24 mouse cellular contexts compared by ENCODE assay signal in the genomic region with DNA sequence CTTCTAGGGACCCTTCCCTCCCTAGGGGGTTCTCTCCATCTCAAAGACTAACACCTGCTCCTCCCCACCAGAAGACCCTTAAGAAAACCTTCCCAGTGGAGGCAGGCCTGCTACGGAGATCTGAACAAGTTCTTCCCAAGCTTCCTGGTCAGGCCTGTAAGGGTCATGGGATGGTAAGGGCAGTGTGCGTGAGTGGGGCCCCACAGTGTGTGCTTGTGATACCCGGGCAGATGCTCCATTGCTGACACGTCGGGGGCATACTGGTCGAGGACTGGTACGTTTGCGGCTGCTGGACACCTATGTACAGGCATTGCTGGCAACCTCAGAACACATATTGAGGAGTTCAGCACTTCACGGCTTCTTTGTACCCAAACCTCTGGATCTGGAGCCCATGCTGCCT. TPM values are rescaled to one million over a fixed set of nuclear protein-coding genes. Genes with fewer than 3 reads are reported as not detected.
DNase-seq lines count a peak whose midpoint lies in the region; ATAC-seq and TF ChIP-seq lines count a peak whose summit lies in the region.
"Had no signal": no experiment of that assay in that cellular context is flagged by ENCODE, and none has a peak within 500 bp of the region (broad histone marks: within the 10 kb centered on the region; RNA-seq: fewer than 3 reads in every experiment).

No protein-coding gene starts in this region.

- TF ChIP-seq POLR2A in myocyte (IDR thresholded peaks at IDR 0.05; ENCODE audit: insufficient read length, low read depth) = no peak

- WGBS in hindbrain, embryonic 10.5 days = 70% methylated on average over 9 of the region's 9 CpGs
- WGBS in hindbrain, postnatal 0 days = 63% methylated on average over 9 of the region's 9 CpGs
- WGBS in lung, embryonic 16.5 days = 57% methylated on average over 9 of the region's 9 CpGs
- 64% methylated on average over 9 of the region's 9 CpGs for WGBS in embryonic facial prominence, embryonic 12.5 days

- peak overlapping the region; percentile 3; the same call in 1 of the 2 replicates for H3K4me3 ChIP-seq in hindbrain, embryonic 10.5 days
- no peak overlapping the region for H3K4me3 ChIP-seq in hindbrain, postnatal 0 days (ENCODE audit: low read length)
- no peak overlapping the region for H3K4me3 ChIP-seq in lung, embryonic 16.5 days (ENCODE audit: low read length)
- H3K4me3 ChIP-seq in embryonic facial prominence, embryonic 12.5 days = no peak overlapping the region
- H3K4me3 ChIP-seq in myocyte = no peak overlapping the region
- H3K4me3 ChIP-seq: hindbrain, embryonic 15.5 days had no signal

- ATAC-seq in hindbrain, postnatal 0 days = no peak
- ATAC-seq in lung, embryonic 16.5 days (ENCODE audit: low read depth) = no peak
- ATAC-seq in embryonic facial prominence, embryonic 12.5 days (ENCODE audit: insufficient number of reproducible peaks, insufficient read depth, low FRiP score, low TSS enrichment) = no peak
- ATAC-seq: forebrain, embryonic 14.5 days had no signal

- H3K36me3 ChIP-seq in hindbrain, embryonic 10.5 days = peaks cover 50% of the 10 kb centered on the region
- H3K36me3 ChIP-seq in hindbrain, postnatal 0 days (ENCODE audit: insufficient read depth, low read length) = peaks cover 28% of the 10 kb centered on the region
- H3K36me3 ChIP-seq in lung, embryonic 16.5 days (ENCODE audit: control insufficient read depth, insufficient read depth, low read length) = peaks cover 20% of the 10 kb centered on the region
- peaks cover 39% of the 10 kb centered on the region for H3K36me3 ChIP-seq in embryonic facial prominence, embryonic 12.5 days
- peaks cover 9% of the 10 kb centered on the region for H3K36me3 ChIP-seq in myocyte (ENCODE audit: control insufficient read depth, insufficient read depth)

- H3K9me3 ChIP-seq in hindbrain, embryonic 10.5 days = no peaks in the 10 kb centered on the region
- H3K9me3 ChIP-seq in hindbrain, postnatal 0 days (ENCODE audit: low read length) = no peaks in the 10 kb centered on the region
- H3K9me3 ChIP-seq in lung, embryonic 16.5 days (ENCODE audit: control insufficient read depth, low read length) = no peaks in the 10 kb centered on the region
- H3K9me3 ChIP-seq in embryonic facial prominence, embryonic 12.5 days = no peaks in the 10 kb centered on the region
- H3K9me3 ChIP-seq: hindbrain, embryonic 15.5 days had no signal

- no peak overlapping the region for H3ac ChIP-seq in myocyte (ENCODE audit: control insufficient read depth, insufficient read length)

- peaks cover 41% of the 10 kb centered on the region for H3K4me1 ChIP-seq in hindbrain, embryonic 10.5 days (replicated peaks)
- H3K4me1 ChIP-seq in hindbrain, postnatal 0 days (ENCODE audit: insufficient read depth, low read length) = peaks cover 5% of the 10 kb centered on the region
- H3K4me1 ChIP-seq in lung, embryonic 16.5 days (replicated peaks; ENCODE audit: control insufficient read depth, insufficient read depth, low read length) = peaks cover 22% of the 10 kb centered on the region
- H3K4me1 ChIP-seq in embryonic facial prominence, embryonic 12.5 days = peaks cover 21% of the 10 kb centered on the region

- H3K9ac ChIP-seq in hindbrain, postnatal 0 days (replicated peaks; ENCODE audit: low read length) = no peak overlapping the region
- no peak overlapping the region for H3K9ac ChIP-seq in lung, embryonic 16.5 days (ENCODE audit: low read length)
- H3K9ac ChIP-seq in embryonic facial prominence, embryonic 12.5 days = no peak overlapping the region
- H3K9ac ChIP-seq: hindbrain, embryonic 15.5 days; liver, embryonic 14.5 days had no signal

- intact Hi-C loops in left cerebral cortex, postnatal 4 days (cut with DNase I) = no loop called here
- intact Hi-C loops in gastrocnemius, postnatal 36 days (cut with DNase I) = no loop called here

- TF ChIP-seq CTCF in hindbrain, postnatal 0 days (IDR thresholded peaks at IDR 0.05; ENCODE audit: low read depth) = no peak

- peaks cover 5% of the 10 kb centered on the region for H3K79me2 ChIP-seq in myocyte (ENCODE audit: control insufficient read depth, insufficient read depth)

- peak overlapping the region; percentile 2; the same call in 1 of the 2 replicates for H3K27ac ChIP-seq in hindbrain, embryonic 10.5 days
- H3K27ac ChIP-seq in hindbrain, postnatal 0 days = no peak overlapping the region
- H3K27ac ChIP-seq in lung, embryonic 16.5 days (ENCODE audit: low read length) = peak overlapping the region; percentile 47; the same call in 1 of the 2 replicates
- no peak overlapping the region for H3K27ac ChIP-seq in embryonic facial prominence, embryonic 12.5 days
- H3K27ac ChIP-seq: hindbrain, embryonic 15.5 days; liver, embryonic 14.5 days had no signal

- H3K27me3 ChIP-seq in hindbrain, embryonic 10.5 days (ENCODE audit: insufficient read depth, poor library complexity, severe bottlenecking) = no peaks in the 10 kb centered on the region
- no peaks in the 10 kb centered on the region for H3K27me3 ChIP-seq in hindbrain, postnatal 0 days (ENCODE audit: insufficient read depth, low read length)
- no peaks in the 10 kb centered on the region for H3K27me3 ChIP-seq in lung, embryonic 16.5 days (ENCODE audit: control insufficient read depth, insufficient read depth, low read depth, low read length)
- no peaks in the 10 kb centered on the region for H3K27me3 ChIP-seq in embryonic facial prominence, embryonic 12.5 days
- H3K27me3 ChIP-seq in myocyte (ENCODE audit: control insufficient read depth, insufficient read depth, insufficient read length) = no peaks in the 10 kb centered on the region
- H3K27me3 ChIP-seq: hindbrain, embryonic 15.5 days had no signal

- H3K4me2 ChIP-seq in hindbrain, postnatal 0 days (ENCODE audit: low read depth, low read length) = no peak overlapping the region
- peak overlapping the region; percentile 33; the same call in 1 of the 2 replicates for H3K4me2 ChIP-seq in lung, embryonic 16.5 days (ENCODE audit: low read depth, low read length)
- 0 out of 2 replicates have a peak overlapping the region, but pooled peaks have one; percentile 4 for H3K4me2 ChIP-seq in embryonic facial prominence, embryonic 12.5 days (replicated peaks)
- no peak overlapping the region for H3K4me2 ChIP-seq in myocyte (ENCODE audit: low read depth)
- H3K4me2 ChIP-seq: hindbrain, embryonic 15.5 days had no signal

- no peak for DNase-seq in hindbrain, embryonic 10.5 days (ENCODE audit: low spot score)
- DNase-seq in hindbrain, postnatal 0 days (ENCODE audit: low spot score) = no peak
- DNase-seq in lung, postnatal 4 days = no peak
- DNase-seq in left cerebral cortex, postnatal 4 days = no peak
- no peak for DNase-seq in gastrocnemius, postnatal 36 days
- DNase-seq: adrenal gland, adult 2 months; B cell, adult 2 months; cerebellum, postnatal 10 days; gastrocnemius, postnatal 25 days; kidney, adult 18-20 months; kidney, postnatal 14 days; lung, postnatal 14 days; retina, postnatal 1 day; thymus, postnatal 25 days had no signal

RNA-seq across cellular contexts. Expression of a gene that starts 2.7 kb away (rescaled TPM):
- 1.5 and 1.8 TPM in 2 replicates for polyA plus RNA-seq in hindbrain, embryonic 10.5 days (2016; fragmentation: Nextera tagmentation; extraction: Ambion mirVana)
- total RNA-seq in hindbrain, postnatal 0 days (2014; rRNA removed) = 6.1 and 8.1 TPM in 2 replicates
- polyA plus RNA-seq in hindbrain, postnatal 0 days (2015; fragmentation: Nextera tagmentation; extraction: Ambion mirVana) = 1.4 and 2.2 TPM in 2 replicates
- polyA plus RNA-seq in lung, embryonic 16.5 days (2015; fragmentation: Nextera tagmentation; extraction: Ambion mirVana) = 4.2 and 4.8 TPM in 2 replicates
- 3.0 and 5.5 TPM in 2 replicates for polyA plus RNA-seq in embryonic facial prominence, embryonic 12.5 days (2016; fragmentation: Nextera tagmentation; extraction: Ambion mirVana)
- 0.54 TPM for polyA plus RNA-seq in myocyte (2012; fragmentation: generic; extraction: Trizol)
- total RNA-seq in left cerebral cortex, postnatal 4 days (2021) = 1 to 10 TPM; 5.6 to 7.2 TPM
- 1 to 10 TPM in 1 of 2 experiments, under 1 TPM in 1; 0.47 to 1.4 TPM for total RNA-seq in gastrocnemius, postnatal 36 days (2021)

RNA-seq across cellular contexts. Expression of a gene that starts 2.8 kb away (rescaled TPM):
- polyA plus RNA-seq in hindbrain, embryonic 10.5 days (2016; fragmentation: Nextera tagmentation; extraction: Ambion mirVana) = 49.7 and 50.9 TPM in 2 replicates
- 21.1 and 26.1 TPM in 2 replicates for total RNA-seq in hindbrain, postnatal 0 days (2014; rRNA removed)
- 39.7 and 41.4 TPM in 2 replicates for polyA plus RNA-seq in hindbrain, postnatal 0 days (2015; fragmentation: Nextera tagmentation; extraction: Ambion mirVana)
- polyA plus RNA-seq in lung, embryonic 16.5 days (2015; fragmentation: Nextera tagmentation; extraction: Ambion mirVana) = 37.2 and 41.9 TPM in 2 replicates
- 47.9 and 48.0 TPM in 2 replicates for polyA plus RNA-seq in embryonic facial prominence, embryonic 12.5 days (2016; fragmentation: Nextera tagmentation; extraction: Ambion mirVana)
- polyA plus RNA-seq in myocyte (2012; fragmentation: generic; extraction: Trizol) = 47.7 TPM
- 10 to 100 TPM; 21.0 to 22.7 TPM for total RNA-seq in left cerebral cortex, postnatal 4 days (2021)
- total RNA-seq in gastrocnemius, postnatal 36 days (2021) = 10 to 100 TPM; 30.3 to 33.3 TPM

RNA-seq across cellular contexts. Expression of a gene that starts 8.7 kb away (rescaled TPM):
- 133 and 140 TPM in 2 replicates for polyA plus RNA-seq in hindbrain, embryonic 10.5 days (2016; fragmentation: Nextera tagmentation; extraction: Ambion mirVana)
- total RNA-seq in hindbrain, postnatal 0 days (2014; rRNA removed) = 53.2 and 55.2 TPM in 2 replicates
- polyA plus RNA-seq in hindbrain, postnatal 0 days (2015; fragmentation: Nextera tagmentation; extraction: Ambion mirVana) = 43.5 and 49.2 TPM in 2 replicates
- polyA plus RNA-seq in lung, embryonic 16.5 days (2015; fragmentation: Nextera tagmentation; extraction: Ambion mirVana) = 66.9 and 67.9 TPM in 2 replicates
- 93.9 and 94.2 TPM in 2 replicates for polyA plus RNA-seq in embryonic facial prominence, embryonic 12.5 days (2016; fragmentation: Nextera tagmentation; extraction: Ambion mirVana)
- 66.6 TPM for polyA plus RNA-seq in myocyte (2012; fragmentation: generic; extraction: Trizol)
- total RNA-seq in left cerebral cortex, postnatal 4 days (2021) = 10 to 100 TPM; 34.8 to 36.6 TPM
- 10 to 100 TPM; 15.1 to 16.1 TPM for total RNA-seq in gastrocnemius, postnatal 36 days (2021)

RNA-seq across cellular contexts. Expression of a gene that starts 9.0 kb away (rescaled TPM):
- polyA plus RNA-seq in hindbrain, embryonic 10.5 days (2016; fragmentation: Nextera tagmentation; extraction: Ambion mirVana) = 9.2 and 15.1 TPM in 2 replicates
- total RNA-seq in hindbrain, postnatal 0 days (2014; rRNA removed) = 331 and 347 TPM in 2 replicates
- 280 and 294 TPM in 2 replicates for polyA plus RNA-seq in hindbrain, postnatal 0 days (2015; fragmentation: Nextera tagmentation; extraction: Ambion mirVana)
- 1.5 and 1.9 TPM in 2 replicates for polyA plus RNA-seq in lung, embryonic 16.5 days (2015; fragmentation: Nextera tagmentation; extraction: Ambion mirVana)
- 8.4 and 10.5 TPM in 2 replicates for polyA plus RNA-seq in embryonic facial prominence, embryonic 12.5 days (2016; fragmentation: Nextera tagmentation; extraction: Ambion mirVana)
- 0.29 TPM for polyA plus RNA-seq in myocyte (2012; fragmentation: generic; extraction: Trizol)
- 100 to 1,000 TPM; 164 to 176 TPM for total RNA-seq in left cerebral cortex, postnatal 4 days (2021)
- total RNA-seq in gastrocnemius, postnatal 36 days (2021) = not detected
- total RNA-seq: gastrocnemius, postnatal 25 days; megakaryocyte-erythroid progenitor cell, adult 5-6 weeks had no signal

RNA-seq across cellular contexts. Expression of a gene that starts 19.1 kb away (rescaled TPM):
- 0.22 TPM in 2 replicates for polyA plus RNA-seq in hindbrain, embryonic 10.5 days (2016; fragmentation: Nextera tagmentation; extraction: Ambion mirVana)
- total RNA-seq in hindbrain, postnatal 0 days (2014; rRNA removed) = not detected in 2 replicates
- not detected in 2 replicates for polyA plus RNA-seq in hindbrain, postnatal 0 days (2015; fragmentation: Nextera tagmentation; extraction: Ambion mirVana)
- 0.35 TPM in 1 of 2 replicates, not detected in the other for polyA plus RNA-seq in lung, embryonic 16.5 days (2015; fragmentation: Nextera tagmentation; extraction: Ambion mirVana)
- polyA plus RNA-seq in embryonic facial prominence, embryonic 12.5 days (2016; fragmentation: Nextera tagmentation; extraction: Ambion mirVana) = 0.22 TPM in 1 of 2 replicates, not detected in the other
- 0.36 TPM for polyA plus RNA-seq in myocyte (2012; fragmentation: generic; extraction: Trizol)
- not detected for total RNA-seq in left cerebral cortex, postnatal 4 days (2021)
- total RNA-seq in gastrocnemius, postnatal 36 days (2021) = not detected
- total RNA-seq: adrenal gland, adult 2 months; gastrocnemius, postnatal 25 days; megakaryocyte-erythroid progenitor cell, adult 5-6 weeks; midbrain, postnatal 0 days had no signal
- polyA plus RNA-seq: forebrain, embryonic 14.5 days; heart, postnatal 0 days; hindbrain, embryonic 15.5 days; limb, embryonic 11.5 days; midbrain, postnatal 0 days had no signal

Comparison
In these comparisons a context has a peak if more than half of its experiments do, and no peak if none do; other contexts are left out.
1. H3K27ac ChIP-seq: peak in hindbrain, embryonic 10.5 days (single experiment) and lung, embryonic 16.5 days (single experiment); none in hindbrain, postnatal 0 days (single experiment) and embryonic facial prominence, embryonic 12.5 days (single experiment).
2. H3K4me2 ChIP-seq: peak in lung, embryonic 16.5 days (single experiment) and embryonic facial prominence, embryonic 12.5 days (single experiment); none in hindbrain, postnatal 0 days (single experiment) and myocyte (single experiment).